Mouse (Mus musculus) testis, adult 2 months (tissue): ENCODE measurements at regions not wholly inside any gene's neighbourhood (a gene's known extent, or its start where the extent isn't known, plus 50 kb on each side); places are given as distances from the start of the nearest gene placed in this dataset.

Experiments used
- H3K27ac ChIP-seq: fragments of 200-500 bp; 2 replicates; pipeline ENCODE4 v1.5.1; 2012; ENCODE audit warnings: low read depth, low read length; ENCODE audit not compliant: control insufficient read depth, insufficient read depth
- H3K27me3 ChIP-seq: fragments of 200-500 bp; 2 replicates; pipeline ENCODE4 v1.6.1; 2012; ENCODE audit warnings: mild to moderate bottlenecking, low read length, moderate library complexity; ENCODE audit not compliant: control insufficient read depth, insufficient read depth
- H3K36me3 ChIP-seq: fragments of 200-500 bp; 2 replicates; pipeline ENCODE4 v1.6.1; 2012; ENCODE audit warnings: mild to moderate bottlenecking, low read length; ENCODE audit not compliant: control insufficient read depth, insufficient read depth
- H3K4me1 ChIP-seq: fragments of 200-500 bp; 2 replicates; pipeline ENCODE4 v1.6.1; 2012; ENCODE audit warnings: low read length; ENCODE audit not compliant: control insufficient read depth, insufficient read depth
- H3K4me3 ChIP-seq: fragments of 200-500 bp; 2 replicates; pipeline ENCODE4 v1.5.1; 2012; ENCODE audit warnings: low read depth, mild to moderate bottlenecking, low read length, moderate library complexity, mixed read lengths; ENCODE audit not compliant: control insufficient read depth
- CTCF ChIP-seq: fragments of 200-500 bp; IDR thresholded peaks from 2 replicates; pipeline ENCODE4 v1.5.1; 2012; ENCODE audit warnings: low read depth, mild to moderate bottlenecking, inconsistent platforms, low read length, moderate library complexity; ENCODE audit not compliant: control insufficient read depth, insufficient read depth, insufficient replicate concordance
- POLR2A ChIP-seq: fragments of 200-500 bp; IDR thresholded peaks from 2 replicates; pipeline ENCODE4 v1.6.1; 2012; ENCODE audit warnings: low read depth, mild to moderate bottlenecking, inconsistent platforms, low read length, moderate library complexity; ENCODE audit not compliant: control insufficient read depth

DNA sequence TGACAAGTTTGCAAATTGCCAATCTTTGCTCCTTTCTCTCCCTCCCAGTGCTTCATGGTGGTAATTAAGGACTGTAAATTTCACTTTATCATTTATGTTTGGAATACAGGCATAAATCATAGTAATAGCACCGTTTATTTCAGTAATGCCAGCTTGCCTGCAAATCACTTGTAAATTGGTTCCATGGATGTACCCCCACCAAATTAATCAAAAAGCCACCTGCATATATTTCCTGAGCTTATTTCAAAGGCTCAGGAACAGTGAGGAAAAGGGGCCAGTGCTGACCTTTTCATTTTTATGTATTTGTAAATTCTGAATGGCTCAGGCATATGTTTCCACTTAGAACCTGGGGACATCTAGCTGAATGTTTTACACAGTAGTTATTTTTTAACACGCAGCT is 115.0 kb downstream of the D3Ertd751e start:
- Histone ChIP-seq H3K36me3 (no peaks in the 10 kb centered on the region), H3K4me3 (no peak overlapping the region), H3K4me1 (no peaks in the 10 kb centered on the region), H3K27ac (no peak overlapping the region), H3K27me3 (no peaks in the 10 kb centered on the region)
- TF ChIP-seq CTCF (no peak), POLR2A (no peak)

DNA sequence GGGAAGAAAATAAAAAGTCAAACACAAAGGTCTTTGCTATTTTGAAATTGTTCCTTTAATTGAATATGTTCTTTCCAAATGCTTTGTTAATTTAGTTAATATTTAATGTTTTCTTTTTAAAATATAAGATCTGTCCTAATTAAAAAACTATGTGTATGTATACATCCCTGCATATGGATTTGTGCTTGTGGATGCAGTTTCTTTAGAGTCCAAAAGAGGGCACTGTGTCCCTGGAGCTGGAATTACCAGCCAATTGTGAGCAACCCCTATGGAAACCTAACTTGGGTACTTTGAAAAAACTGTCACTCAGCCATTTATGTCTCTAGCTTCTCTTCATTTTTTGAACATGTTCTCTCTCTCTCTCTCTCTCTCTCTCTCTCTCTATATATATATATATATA is 120.3 kb downstream of the D3Ertd751e start:
- no peaks in the 10 kb centered on the region for H3K4me1 ChIP-seq

DNA sequence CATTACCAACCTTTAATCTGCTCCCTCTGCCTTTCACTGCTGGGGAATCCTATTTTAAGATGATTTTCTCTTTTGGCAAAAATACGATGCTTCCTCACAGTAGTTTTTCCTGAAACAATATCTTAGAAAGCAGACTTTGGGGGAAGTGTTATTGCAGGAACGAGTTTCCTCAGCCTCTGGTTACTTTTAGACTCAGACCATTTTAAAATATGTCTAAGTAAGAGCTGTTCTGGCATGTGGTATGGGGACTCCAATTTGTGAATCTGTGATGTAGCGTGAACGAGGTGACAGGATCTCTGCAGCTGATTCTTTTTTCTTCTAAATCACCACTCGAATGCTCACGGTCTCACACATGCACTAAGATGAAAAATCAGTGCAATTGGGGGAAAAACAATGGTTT is 166.5 kb downstream of the D3Ertd751e start:
- H3K4me1 ChIP-seq: no peaks in the 10 kb centered on the region
- H3K27me3 ChIP-seq: no peaks in the 10 kb centered on the region
- TF ChIP-seq CTCF (no peak), POLR2A (no peak)
- H3K4me3 ChIP-seq: no peak overlapping the region
- H3K27ac ChIP-seq: no peak overlapping the region
- H3K36me3 ChIP-seq: no peaks in the 10 kb centered on the region

More for the DNA sequence above, 120.3 kb downstream of the D3Ertd751e start:
- TF ChIP-seq POLR2A: no peak
- TF ChIP-seq CTCF: no peak
- no peaks in the 10 kb centered on the region for H3K36me3 ChIP-seq
- H3K27me3 ChIP-seq: no peaks in the 10 kb centered on the region
- no peak overlapping the region for H3K4me3 ChIP-seq
- no peak overlapping the region for H3K27ac ChIP-seq

DNA sequence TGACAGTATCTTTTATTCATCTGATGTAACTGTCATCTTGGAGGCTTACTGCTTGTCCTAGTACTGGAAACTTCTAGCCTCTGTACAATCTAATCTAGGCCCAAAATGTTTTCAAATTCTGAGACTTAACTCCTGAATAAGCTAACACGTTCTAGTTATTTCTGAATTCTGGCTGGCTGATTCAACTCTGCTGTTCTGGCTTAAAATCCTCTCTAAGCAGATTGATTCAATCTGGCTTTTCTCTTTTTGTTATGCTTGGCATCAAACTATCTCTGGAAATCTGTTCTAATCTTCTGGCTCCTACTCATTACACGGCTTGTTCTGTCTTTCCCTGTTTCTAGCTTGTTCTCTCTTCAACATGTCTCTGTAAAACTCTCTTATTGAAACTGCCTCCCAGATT is 170.8 kb downstream of the D3Ertd751e start:
- no peak overlapping the region for H3K27ac ChIP-seq
- H3K4me3 ChIP-seq: no peak overlapping the region
- H3K36me3 ChIP-seq: no peaks in the 10 kb centered on the region
- H3K27me3 ChIP-seq: no peaks in the 10 kb centered on the region
- no peak for TF ChIP-seq CTCF
- H3K4me1 ChIP-seq: no peaks in the 10 kb centered on the region

DNA sequence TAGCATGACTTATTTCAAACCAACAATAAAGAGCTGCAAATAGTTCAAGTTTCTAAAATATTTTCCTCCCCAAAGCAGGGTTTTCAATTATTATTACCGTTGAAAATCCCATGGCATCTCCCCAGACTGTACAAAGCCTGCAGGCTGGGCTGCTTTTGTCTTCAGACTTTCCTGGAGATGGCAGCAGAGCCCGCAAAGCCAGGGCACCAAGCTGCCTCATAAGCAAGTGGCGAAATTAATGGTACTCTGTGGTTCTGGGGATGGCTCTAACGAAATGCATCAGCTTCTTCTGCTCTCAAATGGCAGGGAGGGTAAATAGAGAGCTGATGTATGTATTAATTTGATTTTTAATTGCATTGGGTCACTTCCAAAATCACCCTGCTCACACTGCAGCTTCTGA is 197.4 kb downstream of the D3Ertd751e start:
- TF ChIP-seq POLR2A: no peak
- no peak for TF ChIP-seq CTCF
- Histone ChIP-seq H3K27me3 (no peaks in the 10 kb centered on the region), H3K27ac (no peak overlapping the region), H3K4me1 (no peaks in the 10 kb centered on the region), H3K36me3 (no peaks in the 10 kb centered on the region), H3K4me3 (no peak overlapping the region)

DNA sequence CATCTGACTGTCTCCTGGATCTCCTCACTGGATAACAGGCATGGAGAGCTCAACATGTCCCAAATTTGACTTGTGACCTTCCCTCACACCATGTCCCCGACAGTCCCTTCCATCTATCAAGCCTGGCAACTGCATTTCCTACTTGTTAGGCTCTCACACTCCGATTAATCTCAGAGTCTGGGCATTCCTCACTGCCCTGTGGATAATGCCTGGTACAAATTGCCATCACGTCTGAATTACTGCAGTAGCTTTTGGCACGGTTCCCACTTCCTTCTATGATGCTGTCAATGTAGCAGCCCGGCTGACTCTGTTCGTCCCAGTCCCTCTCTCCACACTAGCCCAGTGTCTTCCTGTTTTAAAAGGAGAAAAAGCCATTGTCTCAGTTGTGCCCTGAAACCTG is 200.6 kb downstream of the D3Ertd751e start:
- Histone ChIP-seq H3K27ac (no peak overlapping the region), H3K36me3 (no peaks in the 10 kb centered on the region), H3K4me3 (no peak overlapping the region), H3K4me1 (no peaks in the 10 kb centered on the region), H3K27me3 (no peaks in the 10 kb centered on the region)
- TF ChIP-seq CTCF (no peak), POLR2A (no peak)

DNA sequence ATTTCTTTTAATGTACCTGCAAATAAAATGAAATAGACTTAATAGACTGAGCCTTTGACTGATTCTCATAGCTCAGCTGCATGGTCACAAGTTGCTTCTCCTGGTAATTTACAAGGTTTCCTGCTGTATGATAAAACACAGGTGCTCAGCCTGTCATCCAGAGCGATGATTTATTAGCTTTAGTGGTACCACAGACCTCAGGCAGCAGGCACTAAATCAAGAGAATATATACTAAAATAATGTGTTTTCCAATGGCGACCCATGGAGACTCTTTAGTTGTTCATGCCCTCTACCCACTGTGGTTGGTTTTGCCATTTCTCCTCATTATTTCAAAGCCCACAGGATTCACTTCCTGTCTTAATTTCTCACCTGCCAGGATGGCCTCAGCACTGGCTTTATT is 207.0 kb downstream of the D3Ertd751e start:
- H3K36me3 ChIP-seq: no peaks in the 10 kb centered on the region
- no peaks in the 10 kb centered on the region for H3K4me1 ChIP-seq
- H3K4me3 ChIP-seq: no peak overlapping the region
- no peaks in the 10 kb centered on the region for H3K27me3 ChIP-seq
- no peak overlapping the region for H3K27ac ChIP-seq
- TF ChIP-seq POLR2A (no peak), CTCF (no peak)

DNA sequence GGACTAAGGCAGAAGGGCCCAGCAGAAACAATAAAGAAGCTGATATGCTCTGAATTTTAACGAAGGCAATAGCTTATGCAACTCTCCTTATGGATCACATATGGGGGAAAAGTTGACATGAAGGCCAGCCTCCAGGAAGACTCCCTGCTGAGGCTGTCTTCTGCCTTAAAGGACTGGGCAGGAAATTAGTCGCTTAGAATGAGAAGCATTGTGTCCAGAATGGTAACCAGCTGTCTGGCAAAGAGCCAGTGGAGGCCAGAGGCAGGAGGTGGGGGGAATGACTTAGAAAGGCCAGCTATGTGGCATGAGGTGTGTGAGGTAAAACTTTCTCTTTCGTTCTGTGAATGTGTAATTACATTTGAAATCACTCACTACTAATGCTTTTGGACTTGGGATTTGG is 215.0 kb downstream of the D3Ertd751e start:
- no peaks in the 10 kb centered on the region for H3K36me3 ChIP-seq
- TF ChIP-seq CTCF (no peak), POLR2A (no peak)
- no peaks in the 10 kb centered on the region for H3K27me3 ChIP-seq
- no peak overlapping the region for H3K27ac ChIP-seq
- H3K4me1 ChIP-seq: no peaks in the 10 kb centered on the region
- no peak overlapping the region for H3K4me3 ChIP-seq

DNA sequence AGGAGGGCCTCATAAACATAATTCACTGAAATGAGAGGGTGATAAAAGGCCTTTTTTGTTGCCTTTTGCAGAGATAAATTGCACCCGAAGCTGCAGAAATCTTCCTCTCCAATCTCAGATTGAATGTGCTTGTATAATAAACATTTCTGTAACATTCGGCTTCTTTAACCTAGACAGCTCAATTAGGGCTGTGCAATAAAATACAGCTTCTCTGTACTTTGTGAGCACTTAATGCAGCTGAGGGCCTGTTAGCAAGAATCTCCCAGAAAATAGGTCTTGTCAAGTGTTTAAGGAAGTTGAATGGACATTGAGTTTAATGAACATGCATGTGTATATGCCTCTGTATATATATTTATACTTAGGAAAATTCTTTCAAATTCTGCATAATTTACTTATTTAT is 217.8 kb downstream of the D3Ertd751e start:
- Histone ChIP-seq H3K36me3 (no peaks in the 10 kb centered on the region), H3K4me3 (no peak overlapping the region), H3K4me1 (no peaks in the 10 kb centered on the region), H3K27me3 (no peaks in the 10 kb centered on the region), H3K27ac (no peak overlapping the region)
- TF ChIP-seq CTCF (no peak), POLR2A (no peak)
